In genomic region chr7:6708451-6709180, GRCm38 (mm10) we compare ENCODE assay signal across 35 mouse cellular contexts. TPM values are rescaled to one million over a fixed set of nuclear protein-coding genes. Genes with fewer than 3 reads are reported as not detected.
DNase-seq lines count a peak whose midpoint lies in the region; ATAC-seq and TF ChIP-seq lines count a peak whose summit lies in the region.
"Had no signal": no experiment of that assay in that cellular context is flagged by ENCODE, and none has a peak within 500 bp of the region (broad histone marks: within the 10 kb centered on the region; RNA-seq: fewer than 3 reads in every experiment).

No protein-coding gene starts in this region.

- no peaks in the 10 kb centered on the region for H3K9me3 ChIP-seq in liver, postnatal 0 days (ENCODE audit: low read length)
- H3K9me3 ChIP-seq in liver, embryonic 12.5 days (replicated peaks) = peaks cover 26% of the 10 kb centered on the region; the same call in 1 of the 2 replicates
- H3K9me3 ChIP-seq in midbrain, postnatal 0 days (ENCODE audit: low read length) = no peaks in the 10 kb centered on the region
- H3K9me3 ChIP-seq in midbrain, embryonic 10.5 days (replicated peaks) = peaks cover 8% of the 10 kb centered on the region
- no peaks in the 10 kb centered on the region for H3K9me3 ChIP-seq in stomach, postnatal 0 days (ENCODE audit: control insufficient read depth, low read length)
- H3K9me3 ChIP-seq: forebrain, embryonic 12.5 days; heart, embryonic 12.5 days; limb, embryonic 10.5 days; limb, embryonic 15.5 days; midbrain, embryonic 13.5 days; neural tube, embryonic 15.5 days had no signal

- H3K4me2 ChIP-seq in liver, postnatal 0 days (ENCODE audit: low read depth, low read length) = no peak overlapping the region
- no peak overlapping the region for H3K4me2 ChIP-seq in liver, embryonic 12.5 days
- no peak overlapping the region for H3K4me2 ChIP-seq in midbrain, postnatal 0 days (ENCODE audit: low read depth, low read length, poor library complexity, severe bottlenecking)
- H3K4me2 ChIP-seq in stomach, postnatal 0 days (replicated peaks; ENCODE audit: low read depth) = no peak overlapping the region
- H3K4me2 ChIP-seq: forebrain, embryonic 12.5 days; heart, embryonic 12.5 days; hindbrain, embryonic 12.5 days; limb, embryonic 15.5 days; midbrain, embryonic 13.5 days; neural tube, embryonic 15.5 days had no signal

- no peak for ATAC-seq in liver, postnatal 0 days
- no peak for ATAC-seq in liver, embryonic 12.5 days
- ATAC-seq in midbrain, postnatal 0 days (ENCODE audit: low FRiP score) = 0 out of 2 replicates have a peak, but pooled peaks have one; percentile 32
- ATAC-seq in stomach, postnatal 0 days (ENCODE audit: low FRiP score, low TSS enrichment) = no peak
- ATAC-seq: activated CD4-positive, CD25-positive, alpha-beta regulatory T cell, adult 4 months; intestine, postnatal 0 days; midbrain, embryonic 13.5 days had no signal

- no peak for TF ChIP-seq EP300 in liver, postnatal 0 days (IDR thresholded peaks at IDR 0.05; ENCODE audit: low read depth)
- no peak for TF ChIP-seq EP300 in stomach, postnatal 0 days (optimal IDR thresholded peaks at IDR 0.05)

- WGBS in liver, postnatal 0 days (ENCODE audit: insufficient replicate concordance) = 84% methylated on average over 17 of the region's 17 CpGs
- WGBS in liver, embryonic 12.5 days (ENCODE audit: insufficient replicate concordance) = 77% methylated on average over 17 of the region's 17 CpGs
- WGBS in midbrain, postnatal 0 days = 86% methylated on average over 17 of the region's 17 CpGs
- WGBS in midbrain, embryonic 10.5 days = 94% methylated on average over 17 of the region's 17 CpGs
- WGBS in stomach, postnatal 0 days = 81% methylated on average over 17 of the region's 17 CpGs

- no peak overlapping the region for H3K4me3 ChIP-seq in liver, postnatal 0 days (ENCODE audit: low read depth, low read length)
- no peak overlapping the region for H3K4me3 ChIP-seq in liver, embryonic 12.5 days
- H3K4me3 ChIP-seq in midbrain, postnatal 0 days (ENCODE audit: low read depth, low read length) = no peak overlapping the region
- no peak overlapping the region for H3K4me3 ChIP-seq in midbrain, embryonic 10.5 days
- no peak overlapping the region for H3K4me3 ChIP-seq in stomach, postnatal 0 days (ENCODE audit: low read depth, low read length)
- H3K4me3 ChIP-seq: erythroblast, embryonic 14.5 days; forebrain, embryonic 12.5 days; heart, embryonic 12.5 days; hindbrain, embryonic 12.5 days; limb, embryonic 10.5 days; limb, embryonic 15.5 days; megakaryocyte, embryonic 14.5 days; midbrain, embryonic 13.5 days; neural tube, embryonic 15.5 days had no signal

- no peak overlapping the region for H3K9ac ChIP-seq in liver, postnatal 0 days (replicated peaks)
- no peak overlapping the region for H3K9ac ChIP-seq in liver, embryonic 12.5 days
- no peak overlapping the region for H3K9ac ChIP-seq in midbrain, postnatal 0 days (replicated peaks; ENCODE audit: low read length, poor library complexity, severe bottlenecking)
- H3K9ac ChIP-seq in stomach, postnatal 0 days (ENCODE audit: low read length) = no peak overlapping the region
- H3K9ac ChIP-seq: forebrain, embryonic 12.5 days; heart, embryonic 12.5 days; hindbrain, embryonic 12.5 days; limb, embryonic 15.5 days; liver, embryonic 14.5 days; midbrain, embryonic 13.5 days; neural tube, embryonic 15.5 days had no signal

- no peaks in the 10 kb centered on the region for H3K27me3 ChIP-seq in liver, postnatal 0 days (ENCODE audit: insufficient read depth, low read length)
- H3K27me3 ChIP-seq in liver, embryonic 12.5 days (replicated peaks) = no peaks in the 10 kb centered on the region
- no peaks in the 10 kb centered on the region for H3K27me3 ChIP-seq in midbrain, postnatal 0 days (ENCODE audit: insufficient read depth, low read length)
- H3K27me3 ChIP-seq in midbrain, embryonic 10.5 days (ENCODE audit: low read depth, poor library complexity, severe bottlenecking) = no peaks in the 10 kb centered on the region
- no peaks in the 10 kb centered on the region for H3K27me3 ChIP-seq in stomach, postnatal 0 days (ENCODE audit: control insufficient read depth, insufficient read depth, low read length)
- H3K27me3 ChIP-seq: forebrain, embryonic 12.5 days; heart, embryonic 12.5 days; hindbrain, embryonic 12.5 days; limb, embryonic 15.5 days; megakaryocyte, embryonic 14.5 days; midbrain, embryonic 13.5 days; neural tube, embryonic 15.5 days had no signal

- H3K36me3 ChIP-seq in liver, postnatal 0 days (replicated peaks; ENCODE audit: insufficient read depth, low read length) = peaks cover 17% of the 10 kb centered on the region
- peaks cover 61% of the 10 kb centered on the region for H3K36me3 ChIP-seq in liver, embryonic 12.5 days
- peaks cover 34% of the 10 kb centered on the region for H3K36me3 ChIP-seq in midbrain, postnatal 0 days (ENCODE audit: insufficient read depth, low read length)
- H3K36me3 ChIP-seq in midbrain, embryonic 10.5 days = peaks cover 82% of the 10 kb centered on the region
- H3K36me3 ChIP-seq in stomach, postnatal 0 days (ENCODE audit: control insufficient read depth, insufficient read depth, low read length) = 0 out of 2 replicates have a peak, but pooled peaks cover 7% of the 10 kb centered on the region

- no peaks in the 10 kb centered on the region for H3K4me1 ChIP-seq in liver, postnatal 0 days (ENCODE audit: insufficient read depth)
- no peaks in the 10 kb centered on the region for H3K4me1 ChIP-seq in liver, embryonic 12.5 days
- H3K4me1 ChIP-seq in midbrain, postnatal 0 days (ENCODE audit: insufficient read depth, low read length) = no peaks in the 10 kb centered on the region
- no peaks in the 10 kb centered on the region for H3K4me1 ChIP-seq in midbrain, embryonic 10.5 days
- no peaks in the 10 kb centered on the region for H3K4me1 ChIP-seq in stomach, postnatal 0 days (replicated peaks; ENCODE audit: control insufficient read depth, insufficient read depth)
- H3K4me1 ChIP-seq: forebrain, embryonic 12.5 days; heart, embryonic 12.5 days; hindbrain, embryonic 12.5 days; limb, embryonic 10.5 days; limb, embryonic 15.5 days; megakaryocyte, embryonic 14.5 days; midbrain, embryonic 13.5 days; neural tube, embryonic 15.5 days had no signal

- no peak for TF ChIP-seq CTCF in liver, postnatal 0 days (IDR thresholded peaks at IDR 0.05; ENCODE audit: low read depth)
- no peak for TF ChIP-seq CTCF in midbrain, postnatal 0 days (IDR thresholded peaks at IDR 0.05)
- no peak for TF ChIP-seq CTCF in stomach, postnatal 0 days (IDR thresholded peaks at IDR 0.05; ENCODE audit: low read depth)

- peak; percentile 17 for DNase-seq in heart, postnatal 4 days
- no peak for DNase-seq in heart, adult 9 months (ENCODE audit: low spot score in 2 of 2)
- peak; percentile 10 for DNase-seq in liver, postnatal 0 days
- no peak for DNase-seq in midbrain, postnatal 0 days (ENCODE audit: low spot score)
- DNase-seq in midbrain, embryonic 10.5 days (ENCODE audit: low spot score) = no peak
- peak; percentile 3 for DNase-seq in stomach, postnatal 0 days (ENCODE audit: low spot score)
- no peak for DNase-seq in cerebellum, postnatal 10 days
- DNase-seq: adrenal gland, adult 2 months; adrenal gland, postnatal 36 days; B cell, adult 2 months; cerebellum, adult 18-20 months; cerebellum, postnatal 14 days; gastrocnemius, postnatal 10 days; kidney, postnatal 4 days; layer of hippocampus, adult 9-11 months; lung, postnatal 14 days; right cerebral cortex, adult 18-20 months; right cerebral cortex, postnatal 4 days; thymus, postnatal 14 days had no signal

- no peak overlapping the region for H3K27ac ChIP-seq in liver, postnatal 0 days (ENCODE audit: low read depth)
- H3K27ac ChIP-seq in liver, embryonic 12.5 days = no peak overlapping the region
- no peak overlapping the region for H3K27ac ChIP-seq in midbrain, postnatal 0 days (ENCODE audit: low read depth, low read length)
- H3K27ac ChIP-seq in midbrain, embryonic 10.5 days (replicated peaks) = no peak overlapping the region
- no peak overlapping the region for H3K27ac ChIP-seq in stomach, postnatal 0 days (replicated peaks)
- H3K27ac ChIP-seq: forebrain, embryonic 12.5 days; hindbrain, embryonic 12.5 days; limb, embryonic 10.5 days; limb, embryonic 15.5 days; liver, embryonic 14.5 days; midbrain, embryonic 13.5 days; neural tube, embryonic 15.5 days had no signal

RNA-seq across cellular contexts. Expression of gene Zim1, which starts 12.4 kb away (rescaled TPM):
- total RNA-seq in heart, postnatal 4 days (2021) = 10 to 100 TPM; 20.6 to 20.8 TPM
- 0.71 and 0.90 TPM in 2 replicates for polyA plus RNA-seq in liver, postnatal 0 days (2015; fragmentation: Nextera tagmentation; extraction: Ambion mirVana)
- polyA plus RNA-seq in liver, embryonic 12.5 days (2016; fragmentation: Nextera tagmentation; extraction: Ambion mirVana) = 2.1 and 2.8 TPM in 2 replicates
- total RNA-seq in midbrain, postnatal 0 days (2014; rRNA removed) = 32.8 and 47.4 TPM in 2 replicates
- 9.0 and 10.0 TPM in 2 replicates for polyA plus RNA-seq in midbrain, postnatal 0 days (2015; fragmentation: Nextera tagmentation; extraction: Ambion mirVana)
- polyA plus RNA-seq in midbrain, embryonic 10.5 days (2016; fragmentation: Nextera tagmentation; extraction: Ambion mirVana) = 0.48 and 0.86 TPM in 2 replicates
- 1.6 and 1.9 TPM in 2 replicates for polyA plus RNA-seq in stomach, postnatal 0 days (2015; fragmentation: Nextera tagmentation; extraction: Ambion mirVana)
- total RNA-seq: monocyte, adult 5-6 weeks had no signal
- polyA plus RNA-seq: activated CD4-positive, CD25-positive, alpha-beta regulatory T cell, adult 4 months; erythroblast, embryonic 14.5 days had no signal

RNA-seq across cellular contexts. Expression of gene Peg3, which starts 21.6 kb away (rescaled TPM):
- 10 to 100 TPM; 69.5 to 75.3 TPM for total RNA-seq in heart, postnatal 4 days (2021)
- 29.6 and 36.4 TPM in 2 replicates for polyA plus RNA-seq in liver, postnatal 0 days (2015; fragmentation: Nextera tagmentation; extraction: Ambion mirVana)
- 75.1 and 81.6 TPM in 2 replicates for polyA plus RNA-seq in liver, embryonic 12.5 days (2016; fragmentation: Nextera tagmentation; extraction: Ambion mirVana)
- 150 and 171 TPM in 2 replicates for total RNA-seq in midbrain, postnatal 0 days (2014; rRNA removed)
- polyA plus RNA-seq in midbrain, postnatal 0 days (2015; fragmentation: Nextera tagmentation; extraction: Ambion mirVana) = 74.5 and 92.9 TPM in 2 replicates
- 86.6 and 95.0 TPM in 2 replicates for polyA plus RNA-seq in midbrain, embryonic 10.5 days (2016; fragmentation: Nextera tagmentation; extraction: Ambion mirVana)
- 26.0 and 26.8 TPM in 2 replicates for polyA plus RNA-seq in stomach, postnatal 0 days (2015; fragmentation: Nextera tagmentation; extraction: Ambion mirVana)
- total RNA-seq: monocyte, adult 5-6 weeks had no signal
- polyA plus RNA-seq: activated CD4-positive, CD25-positive, alpha-beta regulatory T cell, adult 4 months had no signal

RNA-seq across cellular contexts. Expression of gene Usp29, which starts 21.8 kb away (rescaled TPM):
- total RNA-seq in heart, postnatal 4 days (2021) = 1 to 10 TPM; 4.5 to 4.6 TPM
- polyA plus RNA-seq in liver, postnatal 0 days (2015; fragmentation: Nextera tagmentation; extraction: Ambion mirVana) = 1.1 and 1.5 TPM in 2 replicates
- 2.7 and 3.7 TPM in 2 replicates for polyA plus RNA-seq in liver, embryonic 12.5 days (2016; fragmentation: Nextera tagmentation; extraction: Ambion mirVana)
- 101 and 117 TPM in 2 replicates for total RNA-seq in midbrain, postnatal 0 days (2014; rRNA removed)
- 33.2 and 43.3 TPM in 2 replicates for polyA plus RNA-seq in midbrain, postnatal 0 days (2015; fragmentation: Nextera tagmentation; extraction: Ambion mirVana)
- 7.7 and 10.8 TPM in 2 replicates for polyA plus RNA-seq in midbrain, embryonic 10.5 days (2016; fragmentation: Nextera tagmentation; extraction: Ambion mirVana)
- polyA plus RNA-seq in stomach, postnatal 0 days (2015; fragmentation: Nextera tagmentation; extraction: Ambion mirVana) = 1.0 and 1.4 TPM in 2 replicates
- total RNA-seq: monocyte, adult 5-6 weeks had no signal
- polyA plus RNA-seq: activated CD4-positive, CD25-positive, alpha-beta regulatory T cell, adult 4 months; gonadal fat pad, adult 2 months; spleen, adult 2 months had no signal

Comparison
In these comparisons a context has a peak if more than half of its experiments do, and no peak if none do; other contexts are left out.
1. DNase-seq: peak in heart, postnatal 4 days (single experiment), liver, postnatal 0 days (single experiment) and stomach, postnatal 0 days (single experiment); none in heart, adult 9 months (0 of 2), midbrain, postnatal 0 days (single experiment), midbrain, embryonic 10.5 days (single experiment) and cerebellum, postnatal 10 days (0 of 2).